In genomic region chr3:93301896-93302295, GRCm38 (mm10) we compare ENCODE assay signal across 24 mouse cellular contexts. TPM values are rescaled to one million over a fixed set of nuclear protein-coding genes. Genes with fewer than 3 reads are reported as not detected.
"Had no signal": no experiment of that assay in that cellular context is flagged by ENCODE, and none has a peak within 500 bp of the region (broad histone marks: within the 10 kb centered on the region; RNA-seq: fewer than 3 reads in every experiment).

No protein-coding gene starts in this region.

- H3K4me3 ChIP-seq: midbrain, embryonic 10.5 days; midbrain, embryonic 12.5 days; myocyte; neural tube, embryonic 13.5 days; neural tube, embryonic 15.5 days had no signal

- ATAC-seq: midbrain, embryonic 16.5 days had no signal

- H3K9me3 ChIP-seq: midbrain, embryonic 12.5 days; neural tube, embryonic 15.5 days had no signal

- H3K4me2 ChIP-seq: lung, embryonic 14.5 days; midbrain, embryonic 12.5 days; neural tube, embryonic 13.5 days; neural tube, embryonic 15.5 days had no signal

- DNase-seq: lung, embryonic 14.5 days; lung, postnatal 10 days; lung, postnatal 4 days; midbrain, embryonic 14.5 days; retina, postnatal 1 day; right cerebral cortex, adult 18-20 months; right cerebral cortex, postnatal 25 days; right cerebral cortex, postnatal 4 days; spleen, adult 18-20 months; thymus, adult 18-20 months; thymus, postnatal 14 days; thymus, postnatal 36 days had no signal

- H3K4me1 ChIP-seq: midbrain, embryonic 10.5 days; midbrain, embryonic 12.5 days; neural tube, embryonic 13.5 days; neural tube, embryonic 15.5 days had no signal

- H3K36me3 ChIP-seq: midbrain, embryonic 10.5 days; midbrain, embryonic 12.5 days; neural tube, embryonic 13.5 days; neural tube, embryonic 15.5 days had no signal

- H3K9ac ChIP-seq: lung, embryonic 14.5 days; midbrain, embryonic 12.5 days; neural tube, embryonic 13.5 days; neural tube, embryonic 15.5 days had no signal

- H3K27ac ChIP-seq: midbrain, embryonic 10.5 days; midbrain, embryonic 12.5 days; neural tube, embryonic 13.5 days; neural tube, embryonic 15.5 days had no signal

- H3K27me3 ChIP-seq: midbrain, embryonic 12.5 days; neural tube, embryonic 13.5 days; neural tube, embryonic 15.5 days had no signal

RNA-seq across cellular contexts. Expression of gene Hrnr, which starts 17.7 kb away (rescaled TPM):
- total RNA-seq: megakaryocyte-erythroid progenitor cell, adult 5-6 weeks had no signal
- polyA plus RNA-seq: lung, embryonic 14.5 days; midbrain, embryonic 10.5 days; midbrain, embryonic 12.5 days; midbrain, embryonic 14.5 days; midbrain, embryonic 16.5 days; myocyte; neural tube, embryonic 11.5 days; neural tube, embryonic 13.5 days; small intestine, adult 2 months; stomach, embryonic 14.5 days had no signal

RNA-seq across cellular contexts. Expression of gene Flg, which starts 28.6 kb away (rescaled TPM):
- total RNA-seq: megakaryocyte, adult 5-6 weeks; megakaryocyte-erythroid progenitor cell, adult 5-6 weeks had no signal
- polyA plus RNA-seq: lung, embryonic 14.5 days; lung, embryonic 16.5 days; midbrain, embryonic 10.5 days; midbrain, embryonic 12.5 days; midbrain, embryonic 14.5 days; midbrain, embryonic 16.5 days; myocyte; neural tube, embryonic 11.5 days; neural tube, embryonic 13.5 days; neural tube, embryonic 15.5 days; small intestine, adult 2 months had no signal
